Mouse (Mus musculus) lung, postnatal 0 days (tissue): ENCODE data around the gene Gm9887. TPM values are rescaled to one million over a fixed set of nuclear protein-coding genes. Genes with fewer than 3 reads are reported as not detected.
"Not testable (repeated sequence)": the region's sequence is repeated elsewhere in the genome, so short reads cannot be mapped to it uniquely, and the experiment has no call there.

Source experiments
- ATAC-seq: fragments of 200-750 bp; cut with Nextera tagmentation; 2 replicates; pipeline ENCODE4 v1.8.0; 2017; ENCODE audit warnings: moderate library complexity
- DNase-seq: peaks from one replicate; pipeline ENCODE4 v3.0.0-alpha.2; 2016; ENCODE audit warnings: low spot score
- H3K27ac ChIP-seq: fragments of 300-500 bp; sonication (generic); 2 replicates; pipeline ENCODE4 v1.5.1; 2014; ENCODE audit warnings: antibody characterized with exemption, mild to moderate bottlenecking, low read length, mixed read lengths
- H3K27me3 ChIP-seq: fragments of 300-500 bp; sonication (generic); replicated peaks from 2 replicates; pipeline ENCODE4 v1.6.1; 2014; ENCODE audit warnings: low read length, mixed read lengths; ENCODE audit not compliant: insufficient read depth
- H3K36me3 ChIP-seq: fragments of 300-500 bp; sonication (generic); 2 replicates; pipeline ENCODE4 v1.6.1; 2014; ENCODE audit warnings: low read length, mixed read lengths; ENCODE audit not compliant: insufficient read depth
- H3K4me1 ChIP-seq: fragments of 300-500 bp; sonication (generic); 2 replicates; pipeline ENCODE4 v1.6.1; 2014; ENCODE audit warnings: antibody characterized with exemption, low read depth, low read length, mixed read lengths; ENCODE audit not compliant: insufficient read depth
- H3K4me2 ChIP-seq: fragments of 300-500 bp; sonication (generic); replicated peaks from 2 replicates; pipeline ENCODE4 v1.6.1; 2014; ENCODE audit warnings: low read depth, mild to moderate bottlenecking, low read length, moderate library complexity, mixed read lengths
- H3K4me3 ChIP-seq: fragments of 300-500 bp; sonication (generic); 2 replicates; pipeline ENCODE4 v1.5.1; 2014; ENCODE audit warnings: low read depth, low read length
- H3K9ac ChIP-seq: fragments of 300-500 bp; sonication (generic); replicated peaks from 2 replicates; pipeline ENCODE4 v1.6.1; 2014; ENCODE audit warnings: low read depth, mild to moderate bottlenecking
- H3K9me3 ChIP-seq: fragments of 300-500 bp; sonication (generic); 2 replicates; pipeline ENCODE4 v1.6.1; 2016; ENCODE audit warnings: low read length, mixed read lengths
- CTCF ChIP-seq: IDR thresholded peaks from 2 replicates; pipeline ENCODE4 v1.5.1; 2016; ENCODE audit warnings: antibody characterized with exemption, mild to moderate bottlenecking
- EP300 ChIP-seq: IDR thresholded peaks from 2 replicates; pipeline ENCODE4 v1.6.1; 2016; ENCODE audit warnings: antibody characterized with exemption, mild to moderate bottlenecking, control low read depth
- WGBS: fragments of 180-500 bp; shearing (Covaris S2); extraction: QIAGEN DNeasy Blood & Tissue Kit; methylation state at CpG from one replicate; pipeline ENCODE4 v1.1.7; 2014; 5-methylcytosine and 5-hydroxymethylcytosine counted together
- polyA plus RNA-seq: library from polyadenylated mRNA; unstranded; fragments of >200 nt; fragmentation: Nextera tagmentation; extraction: Ambion mirVana; gene quantifications from 2 replicates; pipeline ENCODE4 v1.2.1, GENCODE M21; 2015

Gene Gm9887
- polyA plus RNA-seq, 1 experiment from 2014 or later: 3.2 TPM

DNA sequence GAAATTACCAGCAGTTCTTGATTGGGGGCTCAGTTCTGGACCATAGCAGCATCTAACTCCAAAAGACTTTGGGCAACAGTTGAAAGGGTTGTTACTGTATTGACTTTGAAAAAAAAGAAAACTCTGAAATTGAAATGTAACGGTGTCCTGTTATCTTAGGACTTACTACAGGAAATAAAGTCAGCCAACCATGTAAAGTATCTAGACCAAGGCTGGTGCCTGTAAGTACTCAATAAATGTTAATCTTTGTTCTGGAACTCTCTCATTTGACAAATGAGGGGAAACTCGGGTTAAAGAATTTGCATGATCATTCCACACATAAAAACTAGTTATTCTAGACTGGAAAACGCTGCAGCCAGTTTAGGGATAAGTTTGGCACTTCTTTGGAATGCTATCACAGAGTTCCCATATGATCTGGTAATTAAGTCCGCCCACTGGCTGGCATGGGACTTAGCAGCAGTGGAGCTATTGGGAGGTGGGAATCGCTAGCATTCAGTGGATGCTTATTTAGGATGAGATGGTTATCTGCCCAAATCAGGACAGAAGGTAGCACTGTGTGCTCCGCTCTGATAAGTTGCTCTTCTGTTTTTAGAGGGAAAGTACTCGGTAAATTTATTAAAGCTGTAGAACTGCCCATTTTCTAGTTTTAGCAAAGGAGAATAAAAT is 17.1 kb upstream of the Gm9887 start:
- H3K4me3 ChIP-seq: no peak overlapping the region
- ATAC-seq (no peak), DNase-seq (no peak)
- H3K9ac ChIP-seq: no peak overlapping the region
- H3K9me3 ChIP-seq: no peaks in the 10 kb centered on the region
- TF ChIP-seq EP300 (no peak), CTCF (no peak)
- H3K27ac ChIP-seq: no peak overlapping the region
- 56% methylated on average over 7 of the region's 7 CpGs for WGBS
- no peaks in the 10 kb centered on the region for H3K27me3 ChIP-seq
- H3K36me3 ChIP-seq: no peaks in the 10 kb centered on the region
- no peaks in the 10 kb centered on the region for H3K4me1 ChIP-seq
- H3K4me2 ChIP-seq: no peak overlapping the region

DNA sequence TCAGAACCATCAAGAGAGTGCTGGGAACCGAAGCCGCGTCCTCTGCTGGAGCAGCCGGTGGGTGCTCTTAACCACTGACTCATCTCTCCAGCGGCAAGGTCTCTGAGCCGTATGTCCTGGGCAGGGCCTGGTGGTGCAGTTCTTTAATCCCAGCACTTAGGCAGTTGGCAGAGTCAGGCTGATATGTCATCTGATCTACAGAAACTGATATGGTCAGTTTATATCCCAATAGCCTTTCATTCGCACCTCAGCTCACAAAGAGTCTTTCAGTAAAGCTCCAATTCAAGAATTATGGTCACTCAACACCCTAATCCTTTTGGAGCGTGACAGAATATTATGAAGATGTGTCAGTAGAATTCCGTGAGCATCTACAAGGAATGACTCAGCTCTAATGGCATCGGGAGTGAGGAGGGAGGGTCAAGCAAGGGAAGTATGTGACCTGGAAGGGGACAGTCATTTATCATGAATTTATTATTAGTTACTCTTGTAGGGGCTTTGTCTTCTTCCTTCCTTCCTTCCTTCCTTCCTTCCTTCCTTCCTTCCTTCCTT is 16.1 kb upstream of the Gm9887 start:
- H3K4me2 ChIP-seq: no peak overlapping the region
- no peaks in the 10 kb centered on the region for H3K36me3 ChIP-seq
- no peaks in the 10 kb centered on the region for H3K9me3 ChIP-seq
- no peak overlapping the region for H3K27ac ChIP-seq
- no peaks in the 10 kb centered on the region for H3K27me3 ChIP-seq
- DNase-seq (no peak), ATAC-seq (no peak)
- TF ChIP-seq CTCF (no peak), EP300 (no peak)
- WGBS: 91% methylated on average over 10 of the region's 10 CpGs
- no peak overlapping the region for H3K4me3 ChIP-seq
- no peak overlapping the region for H3K9ac ChIP-seq
- H3K4me1 ChIP-seq: no peaks in the 10 kb centered on the region

DNA sequence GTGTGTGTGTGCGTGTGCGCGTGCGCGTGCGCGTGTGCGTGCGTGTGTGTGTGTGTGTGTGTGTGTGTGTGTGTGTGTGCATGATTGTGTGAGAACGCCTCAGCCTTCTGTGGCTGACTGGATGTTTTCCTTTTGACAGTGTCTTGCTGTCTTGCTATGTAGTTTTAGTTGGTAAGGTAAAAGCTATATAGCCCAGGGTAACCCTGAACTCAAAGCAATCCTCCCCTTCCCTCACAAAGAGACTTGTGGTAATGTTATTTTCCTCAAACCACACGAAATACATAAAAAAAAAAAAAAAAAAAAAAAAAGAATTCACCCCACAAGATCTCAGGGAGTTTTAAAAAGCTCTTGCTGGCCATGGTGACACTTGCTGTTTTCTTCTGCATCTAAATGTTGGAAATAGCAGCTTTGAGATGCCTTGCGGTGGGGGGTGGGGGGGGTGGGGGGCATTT is 14.0 kb upstream of the Gm9887 start:
- H3K4me2 ChIP-seq, H3K9me3 ChIP-seq, H3K9ac ChIP-seq, ATAC-seq, H3K4me1 ChIP-seq, H3K36me3 ChIP-seq, H3K4me3 ChIP-seq, DNase-seq, H3K27ac ChIP-seq, H3K27me3 ChIP-seq: not testable (repeated sequence)
- 70% methylated on average over 12 of the region's 12 CpGs for WGBS

- no peak for TF ChIP-seq EP300
- no peak for TF ChIP-seq CTCF
- no peak for ATAC-seq
Measured at GRCm38 (mm10) chr12:69385542-69386280, 13.5 kb upstream of the Gm9887 start.

GRCm38 (mm10) chr12:69384606-69385005 is 12.3 kb upstream of the Gm9887 start:
- 77% methylated on average over 5 of the region's 5 CpGs for WGBS
- no peak for ATAC-seq
- no peak for TF ChIP-seq CTCF
- TF ChIP-seq EP300: no peak
- Histone ChIP-seq H3K9me3 (no peaks in the 10 kb centered on the region), H3K27me3 (no peaks in the 10 kb centered on the region), H3K27ac (no peak overlapping the region), H3K9ac (no peak overlapping the region), H3K4me1 (no peaks in the 10 kb centered on the region), H3K4me2 (no peak overlapping the region), H3K36me3 (no peaks in the 10 kb centered on the region), H3K4me3 (no peak overlapping the region)
- DNase-seq: no peak

More at GRCm38 (mm10) chr12:69385542-69386280, 13.5 kb upstream of the Gm9887 start:
- peak; percentile 28 for DNase-seq
- no peaks in the 10 kb centered on the region for H3K9me3 ChIP-seq
- H3K9ac ChIP-seq: no peak overlapping the region
- H3K4me1 ChIP-seq: no peaks in the 10 kb centered on the region
- no peaks in the 10 kb centered on the region for H3K27me3 ChIP-seq
- H3K27ac ChIP-seq: no peak overlapping the region
- H3K36me3 ChIP-seq: no peaks in the 10 kb centered on the region
- H3K4me3 ChIP-seq: no peak overlapping the region
- no peak overlapping the region for H3K4me2 ChIP-seq
- WGBS: 74% methylated on average over 6 of the region's 6 CpGs

- Histone ChIP-seq H3K4me3 (no peak overlapping the region), H3K27me3 (no peaks in the 10 kb centered on the region), H3K27ac (no peak overlapping the region), H3K36me3 (no peaks in the 10 kb centered on the region), H3K9ac (no peak overlapping the region), H3K9me3 (no peaks in the 10 kb centered on the region), H3K4me1 (0 out of 2 replicates have a peak, but pooled peaks cover 2% of the 10 kb centered on the region), H3K4me2 (no peak overlapping the region)
- DNase-seq (no peak), ATAC-seq (no peak)
- 88% methylated on average over 1 of the region's 1 CpGs for WGBS
- TF ChIP-seq CTCF: no peak
- no peak for TF ChIP-seq EP300
Measured at GRCm38 (mm10) chr12:69382880-69383279, 10.6 kb upstream of the Gm9887 start.
